Mouse (Mus musculus) mouse trophoblast stem cell (cell line): ENCODE measurements around the gene Tacc2.

ENCODE experiments used
- in situ Hi-C, 2 experiments: fragments of 300-500 bp; cut with MseI, MboI; formaldehyde crosslinking; loops; 2 replicates in 1 of 2; 3 replicates in 1 of 2; pipeline ENCODE4 v1.15.1; 2025

Gene Tacc2

GRCm38 (mm10) chr7:130773171-130773830, 196.1 kb downstream of the Tacc2 start:
- in situ Hi-C loops: loop anchor here in 1 of 2 experiments (10.0 kb wide), 1 partner anchor 142 kb away; no protein-coding TSS in a partner anchor

- in situ Hi-C loops: loop anchor here in 1 of 2 experiments (10.0 kb wide), 1 partner anchor 141 kb away; no protein-coding TSS in a partner anchor
Observed at GRCm38 (mm10) chr7:130773914-130774630, 196.8 kb downstream of the Tacc2 start, which contains the start of gene Btbd16. Gene Btbd16 (plus strand): TSS chr7:130774069.

GRCm38 (mm10) chr7:130780866-130781419, 203.7 kb downstream of the Tacc2 start:
- in situ Hi-C loops: no loop called here

- in situ Hi-C loops: no loop called here
Observed at GRCm38 (mm10) chr7:130782501-130783050, 205.3 kb downstream of the Tacc2 start.

- in situ Hi-C loops: no loop called here
Observed at GRCm38 (mm10) chr7:130785923-130786575, 208.8 kb downstream of the Tacc2 start.

- in situ Hi-C loops: no loop called here
Observed at GRCm38 (mm10) chr7:130786708-130787107, 209.5 kb downstream of the Tacc2 start.

GRCm38 (mm10) chr7:130787537-130787936, 210.3 kb downstream of the Tacc2 start:
- in situ Hi-C loops: no loop called here

- in situ Hi-C loops: no loop called here
Observed at GRCm38 (mm10) chr7:130788950-130789349, 211.7 kb downstream of the Tacc2 start.

- in situ Hi-C loops: no loop called here
Observed at GRCm38 (mm10) chr7:130789456-130789855, 212.2 kb downstream of the Tacc2 start.

- in situ Hi-C loops: no loop called here
Observed at GRCm38 (mm10) chr7:130793671-130794070, 216.4 kb downstream of the Tacc2 start.

- in situ Hi-C loops: no loop called here
Observed at GRCm38 (mm10) chr7:130796786-130797185, 219.5 kb downstream of the Tacc2 start.

GRCm38 (mm10) chr7:130797524-130797923, 220.3 kb downstream of the Tacc2 start:
- in situ Hi-C loops: no loop called here

- in situ Hi-C loops: no loop called here
Observed at GRCm38 (mm10) chr7:130799418-130799817, 222.2 kb downstream of the Tacc2 start.

GRCm38 (mm10) chr7:130800681-130801080, 223.4 kb downstream of the Tacc2 start:
- in situ Hi-C loops: no loop called here

- in situ Hi-C loops: no loop called here
Observed at GRCm38 (mm10) chr7:130801811-130802210, 224.6 kb downstream of the Tacc2 start.

- in situ Hi-C loops: no loop called here
Observed at GRCm38 (mm10) chr7:130803251-130803825, 226.1 kb downstream of the Tacc2 start.

- in situ Hi-C loops: no loop called here
Observed at GRCm38 (mm10) chr7:130804991-130805390, 227.8 kb downstream of the Tacc2 start.

- in situ Hi-C loops: no loop called here
Observed at GRCm38 (mm10) chr7:130807749-130808148, 230.5 kb downstream of the Tacc2 start.

- in situ Hi-C loops: no loop called here
Observed at GRCm38 (mm10) chr7:130808694-130809093, 231.5 kb downstream of the Tacc2 start.

- in situ Hi-C loops: no loop called here
Observed at GRCm38 (mm10) chr7:130810238-130810637, 233.0 kb downstream of the Tacc2 start.

- in situ Hi-C loops: no loop called here
Observed at GRCm38 (mm10) chr7:130812407-130812806, 235.2 kb downstream of the Tacc2 start.
